Mouse (Mus musculus) myocyte (in vitro differentiated cells): Measurements from ENCODE around the gene Ddx60. TPM values are rescaled to one million over a fixed set of nuclear protein-coding genes. Genes with fewer than 3 reads are reported as not detected.

Experiments used
- H3K27me3 ChIP-seq: one replicate; pipeline ENCODE4 v1.6.1; 2011; ENCODE audit not compliant: control insufficient read depth, insufficient read depth, insufficient read length
- H3K36me3 ChIP-seq: one replicate; pipeline ENCODE4 v1.6.1; 2011; ENCODE audit not compliant: control insufficient read depth, insufficient read depth
- H3K4me2 ChIP-seq: one replicate; pipeline ENCODE4 v1.6.1; 2011; ENCODE audit warnings: low read depth, control low read depth
- H3K4me3 ChIP-seq: one replicate; pipeline ENCODE4 v1.5.1; 2011; ENCODE audit warnings: mild to moderate bottlenecking, control low read depth, moderate library complexity
- H3K79me2 ChIP-seq: one replicate; pipeline ENCODE4 v1.6.1; 2011; ENCODE audit not compliant: control insufficient read depth, insufficient read depth
- H3ac ChIP-seq: one replicate; pipeline ENCODE4 v1.6.1; 2011; ENCODE audit not compliant: control insufficient read depth, insufficient read length
- CEBPB ChIP-seq: IDR thresholded peaks from 2 replicates; pipeline ENCODE4 v1.6.1; 2011; ENCODE audit warnings: mild to moderate bottlenecking, moderate library complexity; ENCODE audit not compliant: poor library complexity, insufficient read depth, severe bottlenecking
- E2F4 ChIP-seq: IDR thresholded peaks from one replicate; pipeline ENCODE4 v1.6.1; 2011; ENCODE audit warnings: mild to moderate bottlenecking, control low read depth, moderate library complexity; ENCODE audit not compliant: insufficient read depth
- MAX ChIP-seq: IDR thresholded peaks from one replicate; pipeline ENCODE4 v1.6.1; 2011; ENCODE audit warnings: low read depth, mild to moderate bottlenecking, control low read depth
- MYOD1 ChIP-seq, 3 experiments: IDR thresholded peaks; one replicate each; pipeline ENCODE4 v1.6.1; 2011; ENCODE audit warnings: control low read depth in 2 of 3, low read depth in 2 of 3, mild to moderate bottlenecking in 2 of 3, moderate library complexity in 1 of 3; ENCODE audit not compliant: insufficient read length in 2 of 3, control insufficient read depth in 1 of 3
- MYOG ChIP-seq, 3 experiments: IDR thresholded peaks; one replicate each; pipeline ENCODE4 v1.6.1; 2011; ENCODE audit warnings: control low read depth in 2 of 3, low read depth in 2 of 3, mild to moderate bottlenecking in 2 of 3; ENCODE audit not compliant: insufficient read length in 2 of 3, control insufficient read depth in 1 of 3, insufficient read depth in 1 of 3
- POLR2A ChIP-seq: IDR thresholded peaks from one replicate; pipeline ENCODE4 v1.6.1; 2011; ENCODE audit warnings: low read depth, mild to moderate bottlenecking, control low read depth, moderate library complexity; ENCODE audit not compliant: insufficient read length
- POLR2AphosphoS2 ChIP-seq: IDR thresholded peaks from one replicate; pipeline ENCODE4 v1.6.1; 2011; ENCODE audit warnings: low read depth, control low read depth; ENCODE audit not compliant: insufficient read length
- REST ChIP-seq: IDR thresholded peaks from one replicate; pipeline ENCODE4 v1.6.1; 2011; ENCODE audit warnings: mild to moderate bottlenecking, control low read depth, moderate library complexity; ENCODE audit not compliant: insufficient read depth, insufficient read length
- SRF ChIP-seq: IDR thresholded peaks from one replicate; pipeline ENCODE4 v1.6.1; 2011; ENCODE audit warnings: low read depth; ENCODE audit not compliant: control insufficient read depth, insufficient read length
- TCF12 ChIP-seq: IDR thresholded peaks from one replicate; pipeline ENCODE4 v1.6.1; 2011; ENCODE audit warnings: mild to moderate bottlenecking, control low read depth; ENCODE audit not compliant: poor library complexity, insufficient read depth, severe bottlenecking
- TCF3 ChIP-seq: IDR thresholded peaks from one replicate; pipeline ENCODE4 v1.6.1; 2011; ENCODE audit warnings: low read depth, control low read depth; ENCODE audit not compliant: insufficient read length
- USF1 ChIP-seq: IDR thresholded peaks from one replicate; pipeline ENCODE4 v1.6.1; 2011; ENCODE audit warnings: low read depth, mild to moderate bottlenecking, control low read depth, moderate library complexity
- polyA plus RNA-seq: library from polyadenylated mRNA; unstranded; fragments of >200 nt; fragmentation: generic; extraction: Trizol; gene quantifications from one replicate; pipeline ENCODE4 v1.2.1, GENCODE M21; 2012; ENCODE audit warnings: missing spikeins

Ddx60 gene
- polyA plus RNA-seq, result 0.04 TPM

DNA sequence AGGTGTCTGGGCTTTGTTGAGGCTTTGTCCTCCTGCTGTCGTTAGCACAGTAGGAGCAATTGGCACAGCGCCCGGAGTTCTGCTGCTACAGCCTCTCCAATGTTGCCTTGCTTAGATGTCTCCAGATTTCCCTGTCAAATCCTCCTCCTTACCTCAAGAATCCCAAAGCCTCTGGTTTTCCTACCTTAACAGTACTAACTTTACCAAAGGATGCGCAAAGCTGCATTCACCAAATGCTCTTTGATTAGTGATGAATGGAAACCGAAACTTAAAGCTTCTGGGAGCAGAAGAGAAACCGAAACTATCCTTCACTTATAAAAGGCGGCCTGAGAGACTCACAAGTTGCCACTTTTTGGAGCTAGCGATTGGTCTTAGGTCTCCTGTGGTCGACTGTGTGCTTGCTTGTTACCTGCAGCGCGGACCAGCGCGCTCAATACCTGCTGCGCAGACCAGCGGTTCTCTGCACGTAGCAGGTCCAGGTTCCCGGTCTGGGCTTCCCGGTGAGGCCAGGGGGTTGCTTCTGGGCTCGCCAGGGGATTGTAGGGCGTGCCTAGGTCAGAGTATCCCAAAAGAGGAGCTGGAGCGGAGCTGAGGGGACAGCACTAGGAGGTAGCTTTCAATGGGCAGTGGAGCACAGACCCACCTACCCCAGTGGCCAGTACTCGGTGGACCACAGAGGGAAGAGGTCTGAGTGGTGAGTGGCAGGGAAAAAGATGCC is at the start of gene Ddx60:
Ddx60 (plus strand) TSS at position 311 of the 718 bp plus-strand sequence.
- H3K36me3 ChIP-seq, result no peaks in the 10 kb centered on the region
- H3K79me2 ChIP-seq, result no peaks in the 10 kb centered on the region
- peak within 1 kb of the TSS; percentile 82 for H3K4me2 ChIP-seq
- no peak for TF ChIP-seq TCF12
- no peak for TF ChIP-seq MYOD1 (IDR thresholded peaks at IDR 0.05; ENCODE audit: control insufficient read depth in 1 of 3, insufficient read length in 2 of 3, low read depth in 2 of 3)
- no peak for TF ChIP-seq POLR2A
- TF ChIP-seq SRF, result no peak
- TF ChIP-seq MAX, result no peak
- no peak for TF ChIP-seq MYOG (IDR thresholded peaks at IDR 0.05; ENCODE audit: control insufficient read depth in 1 of 3, insufficient read depth in 1 of 3, insufficient read length in 2 of 3, low read depth in 2 of 3)
- no peak for TF ChIP-seq E2F4
- TF ChIP-seq POLR2AphosphoS2, result no peak
- no peak for TF ChIP-seq TCF3
- TF ChIP-seq USF1, result no peak
- TF ChIP-seq REST, result no peak
- TF ChIP-seq CEBPB, result no peak
- H3K27me3 ChIP-seq, result no peaks in the 10 kb centered on the region
- peak within 1 kb of the TSS; percentile 29 for H3K4me3 ChIP-seq
- no peak within 1 kb of the TSS for H3ac ChIP-seq

GRCm38 (mm10) chr8:61894062-61894461 is 33.8 kb upstream of the Ddx60 start:
- Histone ChIP-seq H3K4me2 (no peak overlapping the region), H3K27me3 (no peaks in the 10 kb centered on the region), H3K36me3 (no peaks in the 10 kb centered on the region), H3K4me3 (no peak overlapping the region), H3K79me2 (peaks cover 3% of the 10 kb centered on the region), H3ac (no peak overlapping the region)
- TF ChIP-seq SRF (no peak), USF1 (no peak), MAX (no peak), POLR2AphosphoS2 (no peak), TCF12 (no peak), POLR2A (no peak), TCF3 (no peak), REST (no peak), MYOD1 (IDR thresholded peaks at IDR 0.05; ENCODE audit: control insufficient read depth in 1 of 3, insufficient read length in 2 of 3, low read depth in 2 of 3) (no peak), MYOG (IDR thresholded peaks at IDR 0.05; ENCODE audit: control insufficient read depth in 1 of 3, insufficient read depth in 1 of 3, insufficient read length in 2 of 3, low read depth in 2 of 3) (no peak), E2F4 (no peak), CEBPB (no peak)

GRCm38 (mm10) chr8:61896742-61897141 is 31.1 kb upstream of the Ddx60 start:
- TF ChIP-seq MAX (no peak), E2F4 (no peak), SRF (no peak), TCF3 (no peak), MYOD1 (IDR thresholded peaks at IDR 0.05; ENCODE audit: control insufficient read depth in 1 of 3, insufficient read length in 2 of 3, low read depth in 2 of 3) (no peak)

GRCm38 (mm10) chr8:61897402-61897801 is 30.5 kb upstream of the Ddx60 start:
- peak overlapping the region; percentile 42 for H3K4me2 ChIP-seq
- H3K27me3 ChIP-seq, result no peaks in the 10 kb centered on the region
- H3K79me2 ChIP-seq, result peaks cover 21% of the 10 kb centered on the region
- no peaks in the 10 kb centered on the region for H3K36me3 ChIP-seq
- no peak for TF ChIP-seq USF1
- TF ChIP-seq E2F4, result no peak
- no peak for TF ChIP-seq REST
- TF ChIP-seq SRF, result no peak
- no peak for TF ChIP-seq POLR2AphosphoS2
- no peak for TF ChIP-seq MAX
- TF ChIP-seq CEBPB, result no peak
- no peak for TF ChIP-seq TCF3
- peak in 1 of 3 experiments; percentile 54 for TF ChIP-seq MYOG (IDR thresholded peaks at IDR 0.05; ENCODE audit: control insufficient read depth in 1 of 3, insufficient read depth in 1 of 3, insufficient read length in 2 of 3, low read depth in 2 of 3)
- TF ChIP-seq POLR2A, result no peak
- no peak for TF ChIP-seq TCF12
- TF ChIP-seq MYOD1 (IDR thresholded peaks at IDR 0.05; ENCODE audit: control insufficient read depth in 1 of 3, insufficient read length in 2 of 3, low read depth in 2 of 3), result peak in 2 of 3 experiments; percentile 24 to 94
- no peak overlapping the region for H3ac ChIP-seq
- no peak overlapping the region for H3K4me3 ChIP-seq

More at GRCm38 (mm10) chr8:61896742-61897141, 31.1 kb upstream of the Ddx60 start:
- Histone ChIP-seq H3K36me3 (no peaks in the 10 kb centered on the region), H3K4me2 (peak overlapping the region; percentile 6), H3K4me3 (no peak overlapping the region), H3K27me3 (no peaks in the 10 kb centered on the region), H3K79me2 (peaks cover 21% of the 10 kb centered on the region), H3ac (no peak overlapping the region)
